Mouse (Mus musculus): ENCODE results near the gene Creb3l2. TPM values are rescaled to one million over a fixed set of nuclear protein-coding genes. Genes with fewer than 3 reads are reported as not detected.
A peak's percentile ranks its signal among the peaks of the same experiment; 100 is the strongest.

The Creb3l2 gene
- polyA plus RNA-seq, 1 experiment from 2014 or later, result 31.7 TPM

DNA sequence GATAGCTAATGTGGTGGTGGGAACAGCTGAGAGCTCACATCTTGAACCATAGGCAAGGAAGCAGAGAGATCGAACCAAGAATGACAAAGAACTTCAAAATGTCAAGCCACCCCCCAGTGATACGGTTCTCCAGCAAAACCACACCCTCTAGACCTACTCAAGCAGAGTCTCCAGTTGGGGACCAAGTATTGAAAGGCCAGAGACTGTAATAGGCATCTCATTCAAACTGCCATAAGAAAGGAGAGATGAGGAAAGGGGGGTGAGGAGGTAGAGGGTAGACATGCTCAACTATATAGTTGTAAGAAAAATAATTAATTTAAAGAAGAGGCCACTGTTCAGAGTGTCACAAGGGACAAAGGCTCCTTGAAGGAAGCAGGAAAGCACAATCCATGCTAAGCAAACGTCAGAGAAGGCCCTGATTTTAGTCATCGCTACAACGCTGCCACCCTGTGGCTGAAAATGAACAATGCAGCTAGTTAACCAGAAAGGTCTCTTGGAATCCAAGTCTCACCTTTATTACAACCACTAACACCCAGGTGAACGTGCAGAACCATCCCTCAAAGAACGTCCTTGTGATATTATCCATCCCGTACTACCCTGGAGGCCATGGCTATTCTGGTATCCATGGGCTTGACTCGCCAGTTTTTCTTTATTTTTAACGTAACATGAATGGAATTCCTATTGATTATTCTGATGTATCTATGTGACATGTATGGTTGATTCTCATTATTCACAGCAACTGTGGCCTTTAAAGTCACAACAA lies 5.9 kb upstream of the Creb3l2 start:
- Histone ChIP-seq H3K4me1 (ENCODE audit: insufficient read depth, low read length) (peaks cover 3% of the 10 kb centered on the region; the same call in 1 of the 2 replicates), H3K4me2 (replicated peaks; ENCODE audit: low read depth, low read length) (no peak overlapping the region), H3K27me3 (ENCODE audit: insufficient read depth, low read length) (no peaks in the 10 kb centered on the region), H3K9ac (replicated peaks; ENCODE audit: low read length) (no peak overlapping the region), H3K9me3 (ENCODE audit: low read length) (peaks cover 6% of the 10 kb centered on the region; the same call in 1 of the 2 replicates), H3K36me3 (ENCODE audit: insufficient read depth, low read length) (no peaks in the 10 kb centered on the region), H3K27ac (ENCODE audit: low read length) (no peak overlapping the region), H3K4me3 (ENCODE audit: low read length) (no peak overlapping the region)
- ATAC-seq (ENCODE audit: low FRiP score, low TSS enrichment), result peak; percentile 77
- WGBS, result 24% methylated on average over 10 of the region's 10 CpGs

DNA sequence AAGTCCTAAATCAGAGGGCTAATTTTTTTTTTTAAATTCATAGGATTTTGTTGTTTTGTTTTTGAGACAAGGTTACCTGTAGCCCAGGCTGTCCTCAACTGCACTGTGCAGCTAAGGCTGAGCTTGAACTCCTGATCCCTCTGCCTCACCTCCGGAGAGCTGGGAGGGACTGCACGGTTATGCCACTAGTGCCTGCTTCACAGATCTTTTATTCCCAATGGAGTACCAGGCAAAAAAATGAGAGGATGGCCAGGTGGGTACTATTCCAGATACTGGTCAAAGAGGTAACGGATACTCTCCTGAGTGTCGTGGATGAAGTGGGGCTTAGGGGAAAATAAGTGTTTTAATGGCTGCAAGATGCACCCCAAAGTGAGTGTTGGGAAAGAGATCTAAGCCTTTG lies 835 bp upstream of the Creb3l2 start:
- H3K4me2 ChIP-seq (replicated peaks; ENCODE audit: low read depth, low read length), result peak overlapping the region; percentile 53
- peaks cover 6% of the 10 kb centered on the region; the same call in 1 of the 2 replicates for H3K9me3 ChIP-seq (ENCODE audit: low read length)
- no peak for ATAC-seq (ENCODE audit: low FRiP score, low TSS enrichment)
- peak overlapping the region; percentile 57; the same call in 1 of the 2 replicates for H3K27ac ChIP-seq (ENCODE audit: low read length)
- peak overlapping the region; percentile 60 for H3K9ac ChIP-seq (replicated peaks; ENCODE audit: low read length)
- peak overlapping the region; percentile 47 for H3K4me3 ChIP-seq (ENCODE audit: low read length)
- H3K36me3 ChIP-seq (ENCODE audit: insufficient read depth, low read length), result no peaks in the 10 kb centered on the region
- H3K27me3 ChIP-seq (ENCODE audit: insufficient read depth, low read length), result no peaks in the 10 kb centered on the region
- 38% methylated on average over 4 of the region's 4 CpGs for WGBS
- peaks cover 28% of the 10 kb centered on the region for H3K4me1 ChIP-seq (ENCODE audit: insufficient read depth, low read length)

- H3K27ac ChIP-seq (ENCODE audit: low read length), result peak overlapping the region; percentile 95
- peak; percentile 55 for ATAC-seq (ENCODE audit: low FRiP score, low TSS enrichment)
- H3K9ac ChIP-seq (replicated peaks; ENCODE audit: low read length), result peak overlapping the region; percentile 96
- under 1% methylated on average over 40 of the region's 40 CpGs for WGBS
- H3K4me1 ChIP-seq (ENCODE audit: insufficient read depth, low read length), result peaks cover 37% of the 10 kb centered on the region
- H3K4me2 ChIP-seq (replicated peaks; ENCODE audit: low read depth, low read length), result peak overlapping the region; percentile 91
- peaks cover 6% of the 10 kb centered on the region; the same call in 1 of the 2 replicates for H3K9me3 ChIP-seq (ENCODE audit: low read length)
- peak overlapping the region; percentile 95 for H3K4me3 ChIP-seq (ENCODE audit: low read length)
- H3K27me3 ChIP-seq (ENCODE audit: insufficient read depth, low read length), result no peaks in the 10 kb centered on the region
- H3K36me3 ChIP-seq (ENCODE audit: insufficient read depth, low read length), result 0 out of 2 replicates have a peak, but pooled peaks cover 2% of the 10 kb centered on the region
Observed at GRCm38 (mm10) chr6:37441251-37442011, 515 bp downstream of the Creb3l2 start.

DNA sequence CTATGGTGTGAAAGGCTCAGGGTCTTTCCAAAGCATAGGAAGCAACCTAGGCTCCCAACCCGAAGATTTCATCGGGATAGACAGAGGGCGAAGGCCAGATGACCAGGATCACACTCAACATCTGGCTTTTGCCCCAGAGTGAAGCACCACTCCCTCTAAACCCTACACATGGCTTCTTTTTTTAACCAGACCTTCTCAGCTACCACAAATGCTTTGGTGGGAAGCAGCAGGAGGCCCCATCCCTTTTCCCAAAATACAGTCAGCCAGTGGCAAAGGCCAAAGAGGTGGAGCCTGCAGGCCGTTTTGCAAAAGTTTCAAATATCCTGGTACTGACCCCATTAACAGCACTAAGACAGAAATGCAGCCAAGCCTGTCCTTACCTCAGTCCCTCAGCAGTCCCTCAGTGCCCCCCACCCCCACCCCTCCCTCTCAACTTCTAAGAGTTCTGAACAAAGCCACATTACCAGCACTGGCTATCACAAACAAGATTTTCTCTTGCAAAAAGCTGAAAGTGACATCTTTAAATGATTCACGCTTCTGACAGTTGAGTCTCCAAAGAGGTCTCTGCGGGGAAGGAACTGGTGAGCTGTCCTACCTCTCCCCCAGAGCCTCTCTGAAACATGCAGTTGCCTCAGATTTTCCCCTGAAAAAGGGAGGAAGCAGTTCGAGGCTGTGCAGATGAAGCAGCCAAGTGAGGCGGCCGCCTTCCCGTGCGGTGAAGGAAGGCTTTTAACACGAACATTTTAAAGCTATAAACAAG lies 1.3 kb downstream of the Creb3l2 start:
- Histone ChIP-seq H3K27ac (ENCODE audit: low read length) (peak overlapping the region; percentile 95), H3K4me1 (ENCODE audit: insufficient read depth, low read length) (peaks cover 44% of the 10 kb centered on the region), H3K4me2 (replicated peaks; ENCODE audit: low read depth, low read length) (peak overlapping the region; percentile 91), H3K9me3 (ENCODE audit: low read length) (peaks cover 6% of the 10 kb centered on the region; the same call in 1 of the 2 replicates), H3K36me3 (ENCODE audit: insufficient read depth, low read length) (0 out of 2 replicates have a peak, but pooled peaks cover 2% of the 10 kb centered on the region), H3K9ac (replicated peaks; ENCODE audit: low read length) (peak overlapping the region; percentile 96), H3K4me3 (ENCODE audit: low read length) (peak overlapping the region; percentile 95), H3K27me3 (ENCODE audit: insufficient read depth, low read length) (no peaks in the 10 kb centered on the region)
- 2% methylated on average over 12 of the region's 12 CpGs for WGBS
- peak; percentile 26; the same call in 1 of the 2 replicates for ATAC-seq (ENCODE audit: low FRiP score, low TSS enrichment)

GRCm38 (mm10) chr6:37439676-37440490 lies 2.1 kb downstream of the Creb3l2 start:
- Histone ChIP-seq H3K9me3 (ENCODE audit: low read length) (no peaks in the 10 kb centered on the region), H3K36me3 (ENCODE audit: insufficient read depth, low read length) (0 out of 2 replicates have a peak, but pooled peaks cover 2% of the 10 kb centered on the region), H3K27me3 (ENCODE audit: insufficient read depth, low read length) (no peaks in the 10 kb centered on the region), H3K27ac (ENCODE audit: low read length) (peak overlapping the region; percentile 95), H3K4me1 (ENCODE audit: insufficient read depth, low read length) (peaks cover 51% of the 10 kb centered on the region), H3K9ac (replicated peaks; ENCODE audit: low read length) (peak overlapping the region; percentile 96), H3K4me3 (ENCODE audit: low read length) (peak overlapping the region; percentile 95), H3K4me2 (replicated peaks; ENCODE audit: low read depth, low read length) (peak overlapping the region; percentile 91)
- ATAC-seq (ENCODE audit: low FRiP score, low TSS enrichment), result no peak
- 29% methylated on average over 13 of the region's 13 CpGs for WGBS

GRCm38 (mm10) chr6:37438510-37438909 lies 3.4 kb downstream of the Creb3l2 start:
- Histone ChIP-seq H3K4me1 (ENCODE audit: insufficient read depth, low read length) (peaks cover 62% of the 10 kb centered on the region), H3K27ac (ENCODE audit: low read length) (no peak overlapping the region), H3K27me3 (ENCODE audit: insufficient read depth, low read length) (no peaks in the 10 kb centered on the region), H3K9me3 (ENCODE audit: low read length) (no peaks in the 10 kb centered on the region), H3K9ac (replicated peaks; ENCODE audit: low read length) (no peak overlapping the region; the same call in 1 of the 2 replicates), H3K36me3 (ENCODE audit: insufficient read depth, low read length) (0 out of 2 replicates have a peak, but pooled peaks cover 2% of the 10 kb centered on the region), H3K4me3 (ENCODE audit: low read length) (peak overlapping the region; percentile 23), H3K4me2 (replicated peaks; ENCODE audit: low read depth, low read length) (peak overlapping the region; percentile 91)
- 89% methylated on average over 3 of the region's 3 CpGs for WGBS
- ATAC-seq (ENCODE audit: low FRiP score, low TSS enrichment), result no peak

DNA sequence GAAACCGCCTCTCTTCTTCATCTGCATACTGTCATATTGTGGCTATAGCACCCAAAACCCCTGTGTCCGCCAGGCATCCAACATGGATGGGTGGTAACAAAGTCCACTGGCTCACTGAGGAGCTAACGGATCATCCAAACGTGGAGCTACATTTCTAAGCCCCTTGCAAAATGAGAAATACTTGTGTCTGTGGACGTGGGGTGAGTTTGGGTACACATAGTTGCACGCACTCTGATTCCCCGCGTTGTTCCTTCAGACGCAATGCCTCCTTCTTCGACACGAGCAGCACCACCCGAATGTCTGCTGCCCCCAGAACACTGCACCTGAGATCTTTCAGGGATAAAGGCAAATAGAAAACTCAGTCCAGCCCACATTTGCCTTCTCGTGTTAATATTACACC lies 4.9 kb downstream of the Creb3l2 start:
- 0 out of 2 replicates have a peak, but pooled peaks cover 2% of the 10 kb centered on the region for H3K36me3 ChIP-seq (ENCODE audit: insufficient read depth, low read length)
- H3K4me2 ChIP-seq (replicated peaks; ENCODE audit: low read depth, low read length), result no peak overlapping the region
- H3K27me3 ChIP-seq (ENCODE audit: insufficient read depth, low read length), result no peaks in the 10 kb centered on the region
- WGBS, result 84% methylated on average over 13 of the region's 13 CpGs
- no peaks in the 10 kb centered on the region for H3K9me3 ChIP-seq (ENCODE audit: low read length)
- no peak overlapping the region for H3K9ac ChIP-seq (replicated peaks; ENCODE audit: low read length)
- H3K4me1 ChIP-seq (ENCODE audit: insufficient read depth, low read length), result peaks cover 69% of the 10 kb centered on the region
- no peak overlapping the region for H3K4me3 ChIP-seq (ENCODE audit: low read length)
- no peak overlapping the region for H3K27ac ChIP-seq (ENCODE audit: low read length)
- ATAC-seq (ENCODE audit: low FRiP score, low TSS enrichment), result no peak

DNA sequence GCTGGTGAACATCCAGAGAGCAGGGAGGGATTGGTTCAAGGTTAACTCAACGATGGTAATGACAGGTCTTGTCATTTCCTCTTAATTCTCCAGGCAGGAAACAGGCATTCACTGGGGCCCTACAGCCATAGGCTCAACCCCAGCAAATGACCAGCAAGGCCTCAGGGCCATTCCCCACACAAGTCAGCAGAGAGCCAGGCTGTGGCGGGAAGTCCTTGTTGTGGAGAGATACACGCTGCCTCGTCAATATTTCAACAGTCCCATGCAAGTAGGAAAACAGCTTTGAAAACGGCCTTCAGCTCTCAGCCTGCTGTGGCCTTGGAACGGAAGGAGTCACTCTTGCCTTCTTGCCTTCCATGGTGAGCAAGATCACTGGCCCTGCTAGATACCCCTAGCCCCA lies 6.6 kb downstream of the Creb3l2 start:
- Histone ChIP-seq H3K27ac (ENCODE audit: low read length) (no peak overlapping the region), H3K27me3 (ENCODE audit: insufficient read depth, low read length) (no peaks in the 10 kb centered on the region), H3K4me1 (ENCODE audit: insufficient read depth, low read length) (peaks cover 86% of the 10 kb centered on the region), H3K9ac (replicated peaks; ENCODE audit: low read length) (no peak overlapping the region), H3K36me3 (ENCODE audit: insufficient read depth, low read length) (0 out of 2 replicates have a peak, but pooled peaks cover 2% of the 10 kb centered on the region), H3K4me2 (replicated peaks; ENCODE audit: low read depth, low read length) (no peak overlapping the region), H3K4me3 (ENCODE audit: low read length) (no peak overlapping the region), H3K9me3 (ENCODE audit: low read length) (no peaks in the 10 kb centered on the region)
- WGBS, result 65% methylated on average over 6 of the region's 6 CpGs
- ATAC-seq (ENCODE audit: low FRiP score, low TSS enrichment), result no peak
